In the genomic region with DNA sequence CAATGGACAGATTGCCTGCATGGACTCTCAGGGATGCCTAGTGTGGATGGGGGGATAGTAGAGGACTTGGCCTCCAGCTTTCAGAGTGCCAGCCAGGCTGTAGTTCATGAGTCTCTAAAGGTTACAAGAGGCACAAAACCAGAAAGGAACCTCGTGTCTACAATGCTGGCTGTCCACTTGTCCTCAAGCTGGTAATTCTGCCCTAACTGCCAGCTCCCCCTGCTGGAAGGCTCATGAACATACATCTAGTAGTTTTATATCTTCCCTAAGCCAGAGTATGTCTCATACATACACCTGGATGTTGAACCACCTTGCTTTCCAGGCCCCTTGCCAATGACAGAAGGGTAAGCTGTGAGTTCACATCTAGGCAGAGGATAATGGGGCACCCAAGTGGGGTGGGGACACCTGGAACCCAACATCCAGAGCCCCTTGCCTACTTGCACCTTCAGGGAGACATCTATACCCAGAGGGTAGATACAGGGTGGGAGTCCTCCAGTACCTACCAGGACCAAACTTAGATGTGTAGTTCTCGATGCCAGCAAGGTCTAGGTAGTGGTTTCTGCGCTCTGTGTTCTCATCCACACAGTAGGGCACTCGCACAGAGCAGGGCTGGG, we compare ENCODE assay signal across 9 mouse cellular contexts. TPM values are rescaled to one million over a fixed set of nuclear protein-coding genes. Genes with fewer than 3 reads are reported as not detected.
DNase-seq lines count a peak whose midpoint lies in the region; ATAC-seq and TF ChIP-seq lines count a peak whose summit lies in the region.
"Had no signal": no experiment of that assay in that cellular context is flagged by ENCODE, and none has a peak within 500 bp of the region (broad histone marks: within the 10 kb centered on the region; RNA-seq: fewer than 3 reads in every experiment).

No protein-coding gene starts in this region.

- no peaks in the 10 kb centered on the region for H3K9me3 ChIP-seq in midbrain, postnatal 0 days (ENCODE audit: low read length)

- DNase-seq in left cerebral cortex, adult 18-20 months (ENCODE audit: low spot score in 2 of 2), result peak; percentile 55 to 67
- DNase-seq in left cerebral cortex, adult 11 months (ENCODE audit: low spot score), result no peak
- peak; percentile 78 for DNase-seq in NIH3T3 (ENCODE audit: low read depth)
- peak; percentile 37 to 54 for DNase-seq in cerebellum, postnatal 36 days
- peak; percentile 32 for DNase-seq in layer of hippocampus, adult 9-10 months (ENCODE audit: low spot score)
- peak; percentile 44 for DNase-seq in midbrain, postnatal 0 days (ENCODE audit: low spot score)
- peak; percentile 78 for DNase-seq in testis, postnatal 10 days (ENCODE audit: low spot score)

- no peak overlapping the region for H3K9ac ChIP-seq in midbrain, postnatal 0 days (replicated peaks; ENCODE audit: low read length, poor library complexity, severe bottlenecking)

- H3K4me1 ChIP-seq in midbrain, postnatal 0 days (ENCODE audit: insufficient read depth, low read length), result no peaks in the 10 kb centered on the region

- H3K4me2 ChIP-seq in midbrain, postnatal 0 days (ENCODE audit: low read depth, low read length, poor library complexity, severe bottlenecking), result no peak overlapping the region

- peak; percentile 81 for ATAC-seq in granulocyte monocyte progenitor cell, adult 5-6 weeks (replicated peaks; ENCODE audit: poor library complexity, severe bottlenecking)
- no peak for ATAC-seq in midbrain, postnatal 0 days (ENCODE audit: low FRiP score)

- peak; percentile 74 for TF ChIP-seq CTCF in midbrain, postnatal 0 days (IDR thresholded peaks at IDR 0.05)

- H3K36me3 ChIP-seq in midbrain, postnatal 0 days (ENCODE audit: insufficient read depth, low read length), result peaks cover 33% of the 10 kb centered on the region

- no peak overlapping the region for H3K27ac ChIP-seq in midbrain, postnatal 0 days (ENCODE audit: low read depth, low read length)

- no peak overlapping the region for H3K4me3 ChIP-seq in midbrain, postnatal 0 days (ENCODE audit: low read depth, low read length)
- H3K4me3 ChIP-seq: myocyte had no signal

- H3K27me3 ChIP-seq in midbrain, postnatal 0 days (ENCODE audit: insufficient read depth, low read length), result no peaks in the 10 kb centered on the region

- 69% methylated on average over 4 of the region's 4 CpGs for WGBS in midbrain, postnatal 0 days

RNA-seq across cellular contexts. Expression of gene Nkd2, which starts 25.1 kb away (rescaled TPM):
- total RNA-seq in left cerebral cortex, adult 18-20 months (2021), result 1 to 10 TPM; 2.4 to 2.8 TPM
- not detected in 2 replicates for total RNA-seq in granulocyte monocyte progenitor cell, adult 5-6 weeks (2014; fragmentation: Nextera tagmentation)
- total RNA-seq in granulocyte monocyte progenitor cell, adult 5-6 weeks (2017), result not detected in 2 replicates
- total RNA-seq in midbrain, postnatal 0 days (2014; rRNA removed), result 31.5 and 32.6 TPM in 2 replicates
- 18.8 and 20.1 TPM in 2 replicates for polyA plus RNA-seq in midbrain, postnatal 0 days (2015; fragmentation: Nextera tagmentation; extraction: Ambion mirVana)
